Mouse (Mus musculus): ENCODE results near the gene Irs1. TPM values are rescaled to one million over a fixed set of nuclear protein-coding genes. Genes with fewer than 3 reads are reported as not detected.

Gene Irs1
- total and polyA plus RNA-seq, 3 experiments, result not detected

DNA sequence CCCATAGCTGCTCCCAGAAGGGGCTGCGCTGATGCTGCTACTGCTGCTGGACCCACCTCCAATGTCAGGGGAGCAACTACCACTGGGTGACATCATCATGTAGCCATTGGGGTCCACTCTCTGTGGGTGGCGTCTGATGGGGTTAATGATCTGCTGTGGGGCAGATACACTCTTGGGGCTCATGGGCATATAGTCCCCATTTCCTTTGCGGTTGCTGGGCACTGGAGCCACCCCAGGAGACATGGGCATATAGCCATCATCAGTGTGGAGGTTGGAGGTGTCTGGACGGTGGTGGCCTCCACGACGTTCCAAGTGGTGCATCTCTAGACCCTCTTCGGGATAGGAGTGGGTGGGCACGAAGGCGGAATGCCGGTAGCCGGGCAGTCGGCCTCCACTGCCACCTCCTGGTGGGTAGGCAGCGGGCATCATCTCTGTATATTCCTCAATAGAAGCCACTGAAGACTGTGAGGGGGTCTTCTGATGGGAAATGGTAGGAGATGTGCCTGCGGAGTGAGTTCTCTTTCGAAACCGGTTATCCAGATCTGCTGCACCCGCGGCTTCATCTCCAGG is 2.7 kb downstream of the Irs1 start:
- Histone ChIP-seq H3K36me3 (ENCODE audit: control insufficient read depth in 1 of 2, insufficient read depth in 2 of 2, low read length in 2 of 2) (no peaks in the 10 kb centered on the region), H3K27me3 (ENCODE audit: control insufficient read depth in 1 of 2, insufficient read depth in 2 of 2, low read length in 2 of 2) (no peaks in the 10 kb centered on the region), H3K79me2 (ENCODE audit: control insufficient read depth, insufficient read depth, low read length, poor library complexity) (no peaks in the 10 kb centered on the region), H3K27ac (ENCODE audit: control insufficient read depth, low read depth, low read length) (no peak overlapping the region), H3K9me3 (replicated peaks; ENCODE audit: insufficient read depth, low read length) (no peaks in the 10 kb centered on the region), H3K4me1 (ENCODE audit: control insufficient read depth in 1 of 2, insufficient read depth in 2 of 2, low read length in 2 of 2) (no peaks in the 10 kb centered on the region), H3K4me3 (ENCODE audit: control insufficient read depth in 1 of 2, insufficient read depth in 1 of 2, low read depth in 2 of 2, low read length in 2 of 2) (no peak overlapping the region), H3K9ac (ENCODE audit: control insufficient read depth, low read depth, low read length, poor library complexity, severe bottlenecking) (no peak overlapping the region)
- no peak for TF ChIP-seq ZKSCAN1 (IDR thresholded peaks at IDR 0.05; ENCODE audit: low read depth, low read length)
- DNase-seq (ENCODE audit: low read depth, low spot score), result no peak

GRCm38 (mm10) chr1:82287776-82288325 is 3.4 kb downstream of the Irs1 start:
- Histone ChIP-seq H3K9ac (ENCODE audit: control insufficient read depth, low read depth, low read length, poor library complexity, severe bottlenecking) (no peak overlapping the region), H3K27ac (ENCODE audit: control insufficient read depth, low read depth, low read length) (no peak overlapping the region), H3K4me1 (ENCODE audit: control insufficient read depth in 1 of 2, insufficient read depth in 2 of 2, low read length in 2 of 2) (no peaks in the 10 kb centered on the region), H3K79me2 (ENCODE audit: control insufficient read depth, insufficient read depth, low read length, poor library complexity) (no peaks in the 10 kb centered on the region), H3K27me3 (ENCODE audit: control insufficient read depth in 1 of 2, insufficient read depth in 2 of 2, low read length in 2 of 2) (no peaks in the 10 kb centered on the region), H3K9me3 (replicated peaks; ENCODE audit: insufficient read depth, low read length) (no peaks in the 10 kb centered on the region), H3K4me3 (ENCODE audit: control insufficient read depth in 1 of 2, insufficient read depth in 1 of 2, low read depth in 2 of 2, low read length in 2 of 2) (no peak overlapping the region), H3K36me3 (ENCODE audit: control insufficient read depth in 1 of 2, insufficient read depth in 2 of 2, low read length in 2 of 2) (no peaks in the 10 kb centered on the region)
- DNase-seq (ENCODE audit: low read depth, low spot score), result no peak
- no peak for TF ChIP-seq MAZ (IDR thresholded peaks at IDR 0.05; ENCODE audit: low read depth, low read length)
- no peak for TF ChIP-seq SMC3 (IDR thresholded peaks at IDR 0.05; ENCODE audit: low read depth, low read length)
- TF ChIP-seq ZNF384 (IDR thresholded peaks at IDR 0.05; ENCODE audit: low read depth, low read length), result no peak
- no peak for TF ChIP-seq UBTF (IDR thresholded peaks at IDR 0.05; ENCODE audit: borderline replicate concordance, insufficient read depth, low read depth, low read length)
- TF ChIP-seq HCFC1 (IDR thresholded peaks at IDR 0.05; ENCODE audit: low read depth, low read length), result no peak
- TF ChIP-seq TAL1 (IDR thresholded peaks at IDR 0.05; ENCODE audit: low read length), result no peak
- TF ChIP-seq CHD1 (IDR thresholded peaks at IDR 0.05; ENCODE audit: low read depth, low read length), result no peak
- TF ChIP-seq MAX (IDR thresholded peaks at IDR 0.05; ENCODE audit: low read length), result no peak

DNA sequence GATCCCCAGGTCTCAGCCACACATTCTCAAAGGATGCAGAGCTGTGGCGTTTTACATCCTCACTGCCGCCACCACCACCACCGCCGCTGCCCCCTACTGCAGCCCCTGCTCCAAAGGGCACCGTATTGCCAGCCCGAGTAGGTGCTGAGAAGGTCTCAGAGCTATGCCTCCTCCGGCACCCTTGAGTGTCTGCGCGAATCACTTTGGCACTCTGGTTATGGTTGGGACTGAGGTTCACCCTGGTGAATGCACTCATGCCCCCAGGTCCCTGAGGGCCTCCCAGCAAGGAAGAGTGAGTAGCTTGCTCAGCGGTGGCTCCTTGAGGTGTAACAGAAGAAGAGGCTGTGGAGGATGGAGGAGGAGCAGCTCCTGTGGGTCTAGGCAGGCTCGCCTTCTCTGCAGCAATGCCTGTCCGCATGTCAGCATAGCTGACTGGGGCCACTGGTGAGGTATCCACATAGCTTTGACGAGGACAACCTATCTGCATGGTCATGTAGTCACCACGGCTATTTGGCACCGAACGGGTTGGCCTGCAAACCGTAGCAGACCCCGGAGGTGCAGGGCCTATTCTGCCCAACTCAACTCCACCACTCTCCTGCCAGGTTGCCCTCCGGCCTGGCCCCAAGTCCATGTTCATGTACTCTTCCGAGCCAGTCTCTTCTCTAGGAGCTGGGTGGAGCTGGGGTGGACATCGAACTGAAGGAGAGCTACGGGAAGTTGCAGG is 4.0 kb downstream of the Irs1 start:
- Histone ChIP-seq H3K79me2 (ENCODE audit: control insufficient read depth, insufficient read depth, low read length, poor library complexity) (no peaks in the 10 kb centered on the region), H3K4me1 (ENCODE audit: control insufficient read depth in 1 of 2, insufficient read depth in 2 of 2, low read length in 2 of 2) (no peaks in the 10 kb centered on the region), H3K9me3 (replicated peaks; ENCODE audit: insufficient read depth, low read length) (no peaks in the 10 kb centered on the region), H3K36me3 (ENCODE audit: control insufficient read depth in 1 of 2, insufficient read depth in 2 of 2, low read length in 2 of 2) (no peaks in the 10 kb centered on the region), H3K4me3 (ENCODE audit: control insufficient read depth in 1 of 2, insufficient read depth in 1 of 2, low read depth in 2 of 2, low read length in 2 of 2) (no peak overlapping the region), H3K9ac (ENCODE audit: control insufficient read depth, low read depth, low read length, poor library complexity, severe bottlenecking) (no peak overlapping the region), H3K27me3 (ENCODE audit: control insufficient read depth in 1 of 2, insufficient read depth in 2 of 2, low read length in 2 of 2) (no peaks in the 10 kb centered on the region), H3K27ac (ENCODE audit: control insufficient read depth, low read depth, low read length) (no peak overlapping the region)
- no peak for DNase-seq (ENCODE audit: low read depth, low spot score)
- TF ChIP-seq GABPA (IDR thresholded peaks at IDR 0.05; ENCODE audit: low read depth, low read length), result no peak
- no peak for TF ChIP-seq SMC3 (IDR thresholded peaks at IDR 0.05; ENCODE audit: low read depth, low read length)
- TF ChIP-seq ZKSCAN1 (IDR thresholded peaks at IDR 0.05; ENCODE audit: low read depth, low read length), result no peak
- no peak for TF ChIP-seq E2F4 (IDR thresholded peaks at IDR 0.05; ENCODE audit: borderline replicate concordance, low read depth, low read length)
- no peak for TF ChIP-seq JUND (IDR thresholded peaks at IDR 0.05; ENCODE audit: low read depth, low read length)
- no peak for TF ChIP-seq RCOR1 (IDR thresholded peaks at IDR 0.05; ENCODE audit: low read depth, low read length)
- TF ChIP-seq MYC (IDR thresholded peaks at IDR 0.05; ENCODE audit: low read depth, low read length), result no peak
- no peak for TF ChIP-seq TAL1 (IDR thresholded peaks at IDR 0.05; ENCODE audit: low read length)
- TF ChIP-seq GATA1 (IDR thresholded peaks at IDR 0.05; ENCODE audit: low read depth, low read length), result no peak
- TF ChIP-seq TBP (IDR thresholded peaks at IDR 0.05; ENCODE audit: low read depth, low read length), result no peak
- TF ChIP-seq TCF12 (IDR thresholded peaks at IDR 0.05; ENCODE audit: low read depth, low read length), result no peak
- TF ChIP-seq NELFE (IDR thresholded peaks at IDR 0.05; ENCODE audit: low read depth, low read length), result no peak
- TF ChIP-seq HCFC1 (IDR thresholded peaks at IDR 0.05; ENCODE audit: low read depth, low read length), result no peak
- TF ChIP-seq MXI1 (IDR thresholded peaks at IDR 0.05; ENCODE audit: low read depth, low read length), result no peak
- TF ChIP-seq CHD1 (IDR thresholded peaks at IDR 0.05; ENCODE audit: low read depth, low read length), result no peak

Measured in MEL (cell line).